Mouse (Mus musculus) thymus, postnatal 4 days (tissue): ENCODE measurements around the gene Tor4a.

Experiments
- DNase-seq: peaks from one replicate; pipeline ENCODE4 v3.0.0; 2021

Gene Tor4a

DNA sequence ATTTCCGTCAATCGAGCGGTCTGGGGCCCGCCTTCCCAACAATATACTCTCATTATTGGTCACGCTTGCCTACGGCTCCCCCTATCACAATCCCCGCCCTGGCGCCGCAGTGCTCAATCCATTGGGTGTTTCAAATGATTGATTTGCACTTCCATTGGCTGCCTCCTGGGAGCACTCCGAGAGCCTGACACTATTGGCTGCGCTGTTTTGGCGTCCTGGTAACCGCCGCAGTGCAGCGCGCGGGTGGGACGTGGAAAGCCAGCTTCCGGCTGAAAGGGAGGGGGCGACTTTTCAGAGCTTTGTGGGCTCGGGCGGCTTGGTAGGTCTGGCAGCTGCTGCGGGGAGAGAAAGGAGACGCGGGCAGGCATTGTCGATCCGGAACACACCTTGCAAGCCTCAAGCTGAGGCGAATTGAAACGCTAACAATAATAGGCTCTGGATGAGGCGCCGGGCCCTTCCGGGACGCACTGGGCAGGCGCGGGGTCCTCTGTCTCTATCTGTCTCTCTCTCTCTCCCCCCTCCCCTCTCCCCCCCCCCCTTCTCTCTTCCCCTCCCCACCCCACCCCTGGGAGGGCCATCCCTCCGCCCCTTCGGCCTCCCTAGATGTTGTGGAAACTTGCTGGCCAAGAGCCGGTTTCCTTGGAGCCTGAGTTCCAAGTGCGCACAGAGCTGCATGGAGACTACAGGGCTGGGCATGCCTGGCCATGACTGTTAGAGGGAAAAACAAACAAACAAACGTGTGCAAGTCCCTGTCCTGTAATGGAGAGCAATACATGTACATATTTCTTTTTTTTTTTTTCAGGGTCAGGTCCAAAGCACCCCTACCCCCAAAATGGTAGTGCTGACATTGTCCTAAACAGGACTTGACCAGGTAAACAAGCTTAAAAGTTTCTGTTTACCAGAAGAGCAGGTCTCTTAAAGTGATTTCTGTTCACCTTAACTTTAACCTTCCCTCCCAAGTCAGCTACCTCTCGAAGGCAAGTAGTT is 28.4 kb upstream of the Tor4a start:
- DNase-seq: peak; percentile 94

DNA sequence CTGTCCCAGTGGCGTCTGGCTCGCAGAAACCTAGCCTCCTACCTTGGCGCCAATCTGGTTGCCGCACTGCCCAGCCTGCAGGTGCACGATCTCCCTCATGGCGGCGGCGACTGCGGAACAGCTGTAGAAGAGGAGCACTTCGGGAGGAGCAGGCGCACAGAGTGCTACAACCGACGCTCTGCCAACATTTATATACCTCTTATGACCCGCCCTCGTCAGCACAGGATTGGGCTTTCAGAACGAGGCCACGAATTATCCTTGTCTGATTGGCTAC is 27.7 kb upstream of the Tor4a start, which contains the start of gene Tubb4b:
Gene Tubb4b, minus strand, starts transcription at position 211 of the 274 bp plus-strand sequence.
- peak; percentile 91 for DNase-seq

DNA sequence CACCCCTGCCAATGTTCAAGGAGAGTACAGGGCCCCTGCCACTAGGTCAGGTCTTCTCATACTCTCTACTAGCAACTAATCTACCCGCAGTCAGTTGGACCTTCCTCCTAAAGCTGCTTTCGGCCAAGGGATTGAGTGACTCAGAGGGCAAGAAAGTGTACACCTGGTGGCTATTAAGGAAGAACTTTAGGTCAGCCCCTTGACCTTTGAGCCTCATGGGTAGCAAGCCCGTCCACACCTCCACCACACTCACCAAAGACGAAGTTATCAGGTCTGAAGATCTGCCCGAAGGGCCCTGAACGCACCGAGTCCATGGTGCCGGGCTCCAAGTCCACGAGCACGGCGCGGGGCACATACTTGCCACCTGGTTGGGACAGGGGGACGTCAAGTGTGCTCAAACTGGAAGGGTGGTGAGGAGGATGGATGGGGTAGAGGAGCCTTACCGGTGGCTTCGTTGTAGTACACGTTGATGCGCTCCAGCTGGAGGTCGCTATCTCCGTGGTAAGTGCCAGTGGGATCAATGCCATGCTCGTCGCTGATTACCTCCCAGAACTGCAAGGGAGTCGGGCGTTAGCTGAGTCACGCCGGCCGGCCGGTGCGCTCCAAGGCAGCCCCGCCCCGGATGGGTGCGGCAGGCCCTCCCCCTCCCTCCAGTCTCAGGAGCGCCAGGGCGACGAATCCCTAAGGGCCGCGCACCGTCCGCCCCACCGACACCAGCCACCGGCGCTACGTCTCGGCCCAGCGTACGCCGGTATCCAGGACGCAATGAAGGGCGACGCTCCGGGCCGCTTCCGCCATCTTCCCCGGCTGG is 27.2 kb upstream of the Tor4a start:
- peak; percentile 84 for DNase-seq

DNA sequence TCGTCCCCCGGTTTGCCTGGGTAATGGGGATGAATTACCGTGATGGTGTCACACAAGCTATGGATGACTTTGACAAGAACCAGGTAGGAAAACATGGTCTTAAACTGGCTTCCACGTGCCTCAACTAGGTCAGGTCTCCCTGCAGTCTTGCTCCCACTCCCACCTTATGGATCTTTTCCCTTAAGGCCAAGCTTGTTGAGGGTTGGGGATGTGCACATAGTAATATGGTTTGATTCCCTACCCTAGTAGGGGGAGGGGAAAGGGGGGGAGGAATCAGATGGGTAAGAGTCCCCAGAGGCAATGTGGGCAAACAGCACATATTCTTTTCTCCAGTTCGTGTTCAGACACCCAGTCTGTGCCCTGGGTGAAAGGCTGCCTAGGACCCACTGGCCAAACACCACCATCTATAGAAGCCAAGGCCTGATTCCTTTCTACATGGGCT is 24.7 kb upstream of the Tor4a start:
- no peak for DNase-seq

DNA sequence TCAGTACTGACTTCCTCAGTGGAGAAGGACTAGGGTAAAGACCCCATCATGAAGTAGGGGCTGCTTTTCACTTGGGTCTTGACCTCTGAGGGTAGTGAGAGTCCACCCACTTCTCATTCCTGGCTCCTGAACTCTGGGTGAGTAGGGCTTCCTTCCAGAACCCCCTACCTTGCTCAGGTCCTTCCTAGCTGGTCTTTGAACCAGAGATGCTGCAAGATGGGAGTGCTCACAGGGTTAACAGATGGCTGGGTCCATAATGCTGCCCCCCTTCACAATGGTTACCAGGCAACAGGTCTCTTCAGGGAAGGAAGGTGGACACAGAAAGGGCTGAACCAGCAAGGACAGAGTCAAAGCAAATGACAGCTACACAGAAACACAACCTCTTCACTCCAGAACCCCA is 21.8 kb upstream of the Tor4a start, which contains the start of gene Fam166a:
Gene Fam166a, plus strand, starts transcription at position 301 of the 400 bp plus-strand sequence.
- no peak for DNase-seq

DNA sequence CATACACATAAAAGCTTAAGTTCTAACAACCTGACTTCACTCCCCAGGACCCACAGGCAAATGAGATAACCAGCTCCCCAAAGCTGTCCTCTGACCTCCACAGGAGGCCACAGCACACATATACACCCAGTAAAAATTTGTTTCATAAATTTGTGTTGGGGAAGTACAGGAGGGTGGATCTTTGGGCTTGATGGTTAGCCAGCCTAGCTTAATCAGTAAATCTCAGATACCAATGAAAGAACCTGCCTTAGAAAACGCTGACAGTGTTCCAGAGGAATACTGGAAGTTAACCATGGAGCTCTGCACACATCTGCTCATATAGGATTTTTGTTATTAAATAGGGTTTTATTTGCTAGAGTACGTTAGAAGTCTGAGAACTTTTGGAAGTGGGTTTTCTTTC is 21.0 kb upstream of the Tor4a start:
- DNase-seq: no peak

DNA sequence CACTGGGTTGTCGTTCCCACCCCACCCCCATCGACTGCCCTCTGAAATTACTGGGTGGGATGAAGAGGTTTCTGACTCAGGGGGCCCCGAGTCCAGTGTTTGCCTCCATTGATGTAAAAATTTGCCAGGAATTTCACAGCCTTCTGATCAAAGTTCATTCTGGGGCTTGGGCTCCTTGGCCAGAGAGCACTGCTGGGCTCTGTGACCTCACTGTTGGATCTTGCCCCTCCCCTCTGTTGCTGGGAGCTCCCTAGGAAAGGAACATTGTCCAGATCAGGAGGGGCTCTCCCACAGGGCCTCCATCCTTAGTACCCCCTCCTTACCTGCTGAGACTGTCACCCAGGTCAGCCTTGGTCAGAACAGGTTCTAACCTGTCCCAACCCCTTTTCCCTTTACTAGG is 17.8 kb upstream of the Tor4a start, which contains the start of gene Stpg3:
Gene Stpg3, minus strand, starts transcription at position 194 of the 400 bp plus-strand sequence.
- DNase-seq: no peak

DNA sequence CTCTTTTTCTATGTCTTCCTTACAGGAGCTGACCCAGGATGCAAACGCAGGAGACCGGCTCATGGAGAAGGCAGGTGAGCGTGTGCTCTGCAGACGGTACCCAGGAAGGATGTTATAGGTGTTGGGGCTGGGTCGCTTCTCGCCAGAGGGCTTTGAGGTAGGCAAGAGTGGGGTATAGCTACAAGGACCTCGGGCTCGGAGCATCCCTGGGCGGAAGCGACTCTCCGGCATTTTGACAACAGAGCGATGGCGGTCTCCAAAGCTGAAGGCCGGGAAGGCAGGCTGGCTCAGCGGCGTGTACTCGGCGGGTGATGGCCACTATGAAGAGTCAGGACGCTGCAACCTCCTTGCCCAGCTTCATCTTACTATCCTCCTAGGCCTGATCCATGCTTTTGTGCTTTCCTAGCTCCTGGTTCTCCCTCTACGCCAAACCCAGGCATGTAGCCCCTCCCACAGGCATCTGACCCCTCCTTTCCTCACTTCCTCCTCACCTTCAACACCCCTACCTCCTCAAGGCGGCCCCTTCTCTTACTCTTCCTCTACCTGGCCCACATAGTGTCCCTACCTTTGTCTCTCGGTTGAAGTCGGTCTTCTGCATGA is 16.7 kb upstream of the Tor4a start:
- DNase-seq: no peak

DNA sequence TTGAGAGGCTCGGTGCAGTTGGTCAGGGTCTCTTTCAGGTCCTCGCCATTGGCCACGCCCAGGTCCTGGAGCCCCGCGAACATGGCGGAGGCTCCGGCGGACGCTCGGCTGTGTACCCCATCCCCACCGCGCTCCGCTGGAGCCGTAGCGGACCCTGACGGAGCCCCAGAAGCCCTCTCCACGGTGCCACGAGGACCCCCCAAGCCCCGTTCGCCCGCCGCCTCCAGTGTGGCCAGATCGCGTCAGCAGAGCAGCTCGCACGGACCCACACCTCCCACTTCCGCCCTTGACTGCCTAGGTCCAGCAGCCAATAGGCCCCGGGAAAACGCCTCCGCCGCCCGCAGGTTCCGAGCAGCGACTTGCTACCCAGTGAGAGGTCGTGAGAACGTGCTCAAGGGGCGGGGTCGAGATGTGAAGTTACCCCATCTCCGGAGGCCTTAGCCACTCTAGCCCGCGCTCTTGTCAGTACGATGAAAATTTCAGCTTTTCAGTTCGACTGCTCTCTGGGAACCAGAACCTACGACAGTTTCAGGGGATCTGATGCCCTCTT is 14.5 kb upstream of the Tor4a start, which contains the start of gene Nelfb:
Gene Nelfb, minus strand, starts transcription at position 369 of the 550 bp plus-strand sequence.
- peak; percentile 91 for DNase-seq

DNA sequence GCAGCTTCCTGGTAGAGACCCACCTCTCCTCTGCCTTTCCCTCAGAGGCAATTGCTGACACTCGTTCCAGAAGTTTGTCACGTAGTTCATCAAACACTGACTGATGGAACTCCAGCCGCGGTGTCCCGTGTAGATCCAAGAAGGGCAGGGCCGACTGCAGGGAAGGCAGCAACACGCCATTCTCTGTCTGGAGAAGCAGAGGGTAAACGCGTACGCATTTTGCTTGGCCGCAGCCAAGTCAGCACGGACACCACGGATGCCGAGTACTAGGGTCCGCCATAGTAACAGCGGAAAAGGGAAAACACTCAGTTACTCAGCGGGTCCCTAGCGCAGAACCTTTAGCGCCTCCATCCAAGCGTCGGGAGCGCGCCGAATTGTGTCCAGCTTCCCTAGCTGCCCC is 14.0 kb upstream of the Tor4a start:
- DNase-seq: no peak

DNA sequence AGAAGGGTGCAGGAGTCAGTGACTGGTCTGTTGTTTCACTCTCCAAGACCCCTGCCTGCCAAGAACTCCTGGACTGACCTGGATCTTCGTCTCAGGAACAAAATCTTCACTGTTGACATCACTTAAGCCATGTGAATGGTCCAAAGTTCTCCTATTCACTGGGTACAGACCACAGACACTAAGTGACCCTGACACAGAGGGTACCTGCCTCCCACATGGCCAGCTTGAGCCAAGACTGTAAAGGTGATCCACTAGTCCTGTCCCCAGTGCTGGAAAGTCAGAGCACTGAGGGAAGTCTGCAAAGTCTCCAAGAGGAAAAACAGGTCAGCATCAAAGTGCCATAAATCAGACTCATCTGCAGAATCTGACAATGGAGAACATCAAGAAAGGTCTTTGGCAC is 10.9 kb upstream of the Tor4a start:
- no peak for DNase-seq

DNA sequence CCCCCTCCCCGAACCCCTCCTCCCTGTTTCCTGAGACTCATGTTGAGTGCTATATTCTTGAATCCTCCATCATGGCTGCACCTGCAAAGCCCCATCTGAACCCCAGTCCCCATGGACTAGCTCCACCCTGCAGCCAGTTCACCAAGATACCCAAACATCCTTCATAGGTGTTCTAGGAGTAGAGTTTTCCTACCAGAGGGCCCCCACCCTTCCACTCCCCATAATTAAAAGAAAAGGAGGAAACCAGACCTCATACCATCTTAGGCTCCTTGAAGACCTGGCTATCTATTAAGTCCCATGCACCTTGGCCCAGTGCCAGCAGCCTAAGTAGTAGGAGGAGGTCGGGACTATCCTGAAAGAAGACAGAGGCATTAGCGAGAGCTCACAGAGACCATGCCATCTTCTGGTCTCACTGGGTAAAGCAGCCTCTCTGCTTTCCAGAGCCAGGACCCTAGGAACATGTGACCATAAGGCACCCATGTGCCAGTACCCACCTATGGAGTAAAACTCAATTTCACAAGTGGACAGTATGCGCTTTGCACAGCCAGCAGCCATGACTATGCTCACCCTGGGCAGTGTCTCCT is 7.0 kb upstream of the Tor4a start:
- no peak for DNase-seq

DNA sequence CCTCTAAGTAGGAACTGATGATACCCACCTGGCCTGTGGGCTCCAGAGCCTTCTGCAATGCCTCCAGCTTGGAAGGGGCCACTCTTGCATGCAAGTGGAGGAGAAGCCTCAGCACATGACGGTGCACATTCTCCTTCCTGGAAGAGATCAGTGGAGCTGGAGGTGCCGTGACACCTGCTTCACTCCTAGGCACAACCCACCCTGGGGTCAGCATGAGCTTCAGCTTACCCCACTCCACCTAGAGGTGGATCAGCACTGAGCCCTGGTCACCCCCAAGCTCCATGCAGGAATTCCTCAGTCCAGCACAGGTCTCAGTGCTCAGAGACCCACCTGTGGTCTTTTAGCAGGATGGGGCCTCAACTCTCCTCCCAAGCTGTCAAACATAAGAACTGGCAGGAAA is 3.9 kb upstream of the Tor4a start:
- no peak for DNase-seq

DNA sequence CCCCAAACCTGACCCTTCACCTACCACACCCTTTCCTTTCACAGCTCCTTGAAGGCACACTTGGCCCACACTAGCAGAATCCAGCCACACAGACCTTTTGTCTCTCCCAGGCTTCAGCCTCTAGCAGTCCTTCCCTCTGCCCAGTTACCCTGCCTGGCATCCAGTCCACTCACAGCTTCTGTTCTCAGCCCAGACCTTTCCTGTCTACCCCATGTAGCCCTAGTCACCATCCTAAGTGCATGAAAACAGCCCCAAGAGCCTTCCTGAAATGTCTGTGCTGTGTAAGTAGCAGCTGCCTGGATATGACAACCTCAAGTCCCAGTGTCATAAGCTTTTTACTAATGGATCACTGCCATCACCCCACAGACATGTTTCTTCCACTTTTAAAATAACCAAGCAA is 1.3 kb upstream of the Tor4a start:
- no peak for DNase-seq

DNA sequence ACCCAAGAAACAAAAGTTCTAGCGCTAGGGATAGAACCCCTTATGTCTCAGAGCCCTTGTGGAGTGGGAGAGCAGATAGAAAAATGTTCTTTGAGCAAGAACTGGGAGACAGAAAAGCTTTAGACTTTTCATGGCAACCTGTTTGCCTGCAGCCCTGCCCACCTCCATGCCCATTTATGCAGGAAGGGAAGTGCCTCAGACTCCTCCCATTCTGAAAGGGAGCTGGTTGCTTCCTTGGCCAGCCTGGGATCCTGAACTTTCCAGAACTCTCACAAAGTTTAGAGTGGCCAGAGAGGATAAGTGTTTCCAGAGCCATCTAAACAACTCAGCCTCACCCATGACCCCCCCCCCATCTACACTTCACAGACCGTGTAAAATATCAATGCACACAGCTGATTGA is 505 bp upstream of the Tor4a start:
- DNase-seq: no peak

DNA sequence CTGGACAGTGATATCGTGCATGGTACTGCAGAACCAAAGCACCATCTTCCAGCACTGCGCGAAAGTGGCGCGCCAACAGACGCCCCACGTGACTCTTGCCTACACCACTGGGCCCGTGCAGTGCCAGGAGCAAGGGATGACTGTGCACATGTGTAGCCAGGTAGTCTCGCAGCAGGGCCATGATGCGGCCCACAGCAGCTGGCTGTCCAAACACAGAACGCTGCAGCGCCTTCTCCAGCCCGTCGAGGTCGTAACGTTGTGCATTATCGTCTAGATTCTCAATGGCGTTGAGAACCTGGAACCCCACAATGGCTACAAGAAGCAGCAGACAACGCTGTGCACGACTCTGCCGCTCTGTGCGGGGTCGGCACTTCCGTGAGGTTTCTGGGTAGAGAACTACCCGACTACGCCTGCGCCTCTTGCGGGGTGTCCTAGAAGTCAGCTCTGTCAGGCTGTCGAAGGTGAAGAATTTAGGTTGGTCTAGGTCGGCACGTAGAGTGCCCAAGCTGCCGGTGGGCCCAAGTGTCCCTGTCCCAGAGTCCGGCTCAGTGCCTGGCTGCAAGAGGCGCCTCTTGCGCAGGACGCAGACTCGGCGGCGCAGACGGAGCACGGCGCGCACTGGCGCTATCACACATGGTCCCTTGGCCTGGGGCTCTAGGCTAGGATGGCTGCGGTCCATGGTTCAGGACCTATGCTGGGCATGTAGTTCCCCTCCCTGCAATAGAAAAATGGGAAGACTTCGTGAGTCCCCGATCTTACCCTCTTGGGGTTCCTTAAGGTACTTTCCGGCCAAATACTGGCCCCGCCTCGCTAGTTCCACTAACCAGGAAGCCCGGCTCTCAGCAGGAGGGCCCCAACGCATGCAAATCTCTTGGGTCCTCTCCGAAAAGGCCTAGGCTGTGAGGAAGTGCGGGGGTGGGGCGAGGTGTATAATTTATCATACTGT is 1.2 kb downstream of the Tor4a start:
- DNase-seq: peak; percentile 79

DNA sequence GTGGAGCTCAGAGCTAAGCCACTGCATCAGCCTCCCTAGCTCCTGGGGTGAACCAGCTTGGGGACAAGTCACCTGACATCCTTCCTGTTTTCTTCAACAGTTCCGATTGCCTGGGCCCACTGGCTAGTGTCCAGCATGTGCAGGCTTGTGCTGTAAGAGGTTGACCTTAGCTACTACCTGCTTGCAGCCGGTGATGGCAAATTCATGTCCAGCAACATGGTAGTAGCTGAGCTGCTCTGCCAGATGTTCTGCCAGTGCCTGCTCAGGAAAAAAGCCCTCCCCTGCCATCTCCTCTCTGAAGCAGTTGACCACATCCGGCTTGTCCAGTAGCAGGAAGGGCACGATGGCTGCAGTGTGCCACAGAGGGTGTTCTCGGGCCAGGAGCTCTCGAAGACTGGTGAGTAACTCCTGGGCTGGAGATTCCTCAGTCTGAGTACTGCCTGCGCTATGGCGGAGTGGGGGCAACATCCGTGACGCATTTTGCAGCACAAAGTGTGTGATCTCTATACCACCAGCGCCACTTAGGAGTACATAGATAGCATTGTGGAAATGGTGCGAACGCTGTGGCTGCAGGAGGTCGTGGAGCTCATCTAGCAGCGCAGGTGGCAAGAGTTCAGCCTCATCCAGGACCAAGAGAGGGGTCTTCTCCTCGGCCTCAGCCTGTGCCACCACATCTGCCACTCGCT is 2.1 kb downstream of the Tor4a start:
- DNase-seq: peak; percentile 57

DNA sequence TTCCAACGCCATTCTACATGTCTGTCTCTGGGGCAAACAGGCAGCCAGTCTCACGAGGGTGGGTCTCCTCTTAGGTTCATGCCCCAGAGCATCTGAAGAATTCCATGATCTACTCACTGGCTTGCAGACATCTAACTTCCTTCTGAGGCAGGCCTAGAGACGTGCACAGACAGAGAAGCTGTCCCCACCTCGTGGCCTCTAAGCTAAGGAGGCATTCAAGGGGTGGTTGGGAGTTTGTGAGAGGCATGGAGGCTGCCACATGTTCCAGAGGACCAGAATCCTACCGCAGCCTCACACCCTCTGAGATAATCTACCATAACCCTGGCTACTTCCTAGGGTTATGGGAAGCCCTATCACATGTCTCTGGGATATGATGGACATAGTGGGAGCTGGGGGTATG is 2.7 kb downstream of the Tor4a start:
- DNase-seq: no peak

DNA sequence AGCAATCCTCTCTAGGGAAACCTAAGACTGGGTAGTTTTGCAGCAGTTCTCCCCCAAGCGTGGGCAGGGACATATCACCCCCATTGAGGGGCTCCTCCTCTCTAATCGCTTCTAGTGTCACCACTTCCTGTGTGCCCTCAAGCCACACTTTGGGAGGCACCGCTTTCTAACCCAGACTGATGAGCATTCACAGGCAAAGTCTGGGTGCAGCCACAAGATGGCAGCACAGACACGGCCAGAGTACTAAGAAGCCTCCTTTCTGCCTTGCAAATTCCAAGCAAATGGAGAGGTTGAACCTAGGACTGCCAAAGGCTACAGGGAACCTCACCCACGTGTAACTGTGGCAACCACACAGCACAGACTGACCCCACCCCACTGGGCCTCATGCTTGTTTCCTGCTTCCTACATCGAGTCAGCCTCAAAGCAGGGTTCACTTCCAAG is 3.3 kb downstream of the Tor4a start:
- peak; percentile 86 for DNase-seq

DNA sequence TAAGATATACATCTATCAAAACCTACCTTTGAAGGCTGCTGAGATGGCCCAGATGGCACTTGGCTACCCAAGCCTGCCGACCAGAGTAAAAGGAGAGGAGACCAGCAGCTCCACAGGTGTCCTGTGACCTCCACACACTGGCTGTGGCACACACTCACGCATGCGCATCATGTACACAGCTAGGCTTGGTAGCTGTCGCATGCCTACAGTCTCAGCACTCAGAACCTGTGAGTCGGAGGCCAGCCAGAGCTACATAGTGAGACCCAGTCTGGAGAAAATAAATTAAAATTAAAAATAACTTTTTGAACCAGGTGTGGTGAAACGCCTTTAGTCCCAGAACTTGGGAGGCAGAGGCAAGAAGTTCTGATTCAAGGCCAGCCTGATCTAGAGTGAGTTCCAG is 8.8 kb downstream of the Tor4a start:
- no peak for DNase-seq

DNA sequence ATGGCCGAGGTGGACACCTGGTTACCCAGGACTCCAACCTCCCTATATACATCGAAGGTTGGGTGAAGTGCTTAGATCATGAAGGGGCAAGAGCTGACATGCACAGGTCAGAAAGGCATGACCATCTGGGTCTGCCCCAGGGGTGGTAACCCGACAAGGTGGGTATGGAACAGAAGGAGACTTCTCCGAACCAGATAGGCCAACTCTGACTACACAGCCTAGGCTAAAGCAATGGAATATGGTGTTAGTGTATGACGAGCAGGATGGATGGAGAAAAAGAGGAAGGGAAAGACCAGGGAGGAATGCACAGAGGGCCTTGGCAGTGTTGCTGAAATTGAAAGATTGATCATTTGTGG is 10.1 kb downstream of the Tor4a start:
- DNase-seq: no peak
